ENCODE assay signal across 14 mouse cellular contexts in genomic region chr7:113872846-113873245, GRCm38 (mm10).
"Had no signal": no experiment of that assay in that cellular context is flagged by ENCODE, and none has a peak within 500 bp of the region (broad histone marks: within the 10 kb centered on the region; RNA-seq: fewer than 3 reads in every experiment).

No protein-coding gene starts in this region.

- H3K9me3 ChIP-seq: liver, embryonic 13.5 days had no signal

- H3K27ac ChIP-seq: kidney, postnatal 0 days; left cerebral cortex, adult 2 months; liver, embryonic 13.5 days; stomach, postnatal 0 days had no signal

- H3K9ac ChIP-seq: liver, embryonic 13.5 days had no signal

- H3K27me3 ChIP-seq: liver, embryonic 13.5 days had no signal

- H3K4me3 ChIP-seq: left cerebral cortex, adult 2 months; liver, embryonic 13.5 days had no signal

- DNase-seq: kidney, postnatal 25 days; layer of hippocampus, postnatal 36 days; liver, embryonic 13.5 days; lung, adult 2 months; lung, postnatal 14 days; lung, postnatal 4 days; midbrain, embryonic 14.5 days; thymus, adult 2 months; thymus, postnatal 14 days; thymus, postnatal 4 days had no signal

- H3K36me3 ChIP-seq: liver, embryonic 13.5 days had no signal

- H3K4me1 ChIP-seq: liver, embryonic 13.5 days had no signal

- H3K4me2 ChIP-seq: liver, embryonic 13.5 days; midbrain, embryonic 11.5 days had no signal
